ENCODE assay signal across 8 mouse cellular contexts in the genomic region with DNA sequence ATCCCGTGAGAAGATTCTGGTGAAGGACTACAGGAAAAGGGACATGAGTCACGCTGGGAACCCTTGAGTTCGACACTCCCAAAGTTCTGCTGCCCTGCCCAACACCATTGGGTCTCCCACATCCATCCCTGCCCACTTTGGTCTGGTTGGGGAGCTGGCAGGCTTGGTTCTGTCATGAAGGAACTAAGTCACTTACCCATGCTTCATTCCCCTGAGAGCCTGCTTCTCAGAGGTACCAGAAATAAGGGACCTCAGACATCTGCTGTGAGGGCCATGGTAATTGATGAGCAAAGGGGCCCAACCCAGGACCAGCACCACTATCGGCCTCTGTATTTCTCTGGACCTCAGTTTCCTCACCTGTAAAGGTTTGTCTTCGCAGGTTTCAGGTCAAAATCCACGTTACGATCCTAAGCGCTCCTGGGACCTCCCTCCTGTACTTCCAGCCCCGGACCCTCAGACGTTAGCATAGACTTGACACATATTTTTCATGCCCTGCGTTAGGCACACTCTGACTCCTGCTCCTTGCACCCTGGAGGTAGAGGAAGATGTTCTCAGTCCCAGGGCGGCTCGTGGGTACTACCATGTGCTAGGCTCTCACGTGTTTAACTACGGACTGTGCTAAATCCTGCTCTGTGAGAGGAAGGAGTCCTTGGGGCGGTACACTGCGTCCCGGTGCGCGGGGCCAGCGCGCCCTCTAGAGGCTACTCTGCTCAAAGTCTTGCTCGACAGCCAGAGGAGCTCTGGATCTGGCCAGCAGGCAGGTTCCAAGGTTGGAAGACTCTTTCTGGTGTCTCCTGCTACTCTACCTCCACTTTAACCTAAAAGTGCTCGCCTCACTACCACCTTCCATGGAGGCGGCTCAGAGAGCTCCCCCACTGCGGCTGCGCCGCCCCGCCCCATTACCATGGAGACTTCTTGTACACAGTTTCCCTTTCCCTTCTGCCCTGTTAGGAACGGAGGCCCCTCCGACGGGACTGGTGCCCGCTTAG. TPM values are rescaled to one million over a fixed set of nuclear protein-coding genes. Genes with fewer than 3 reads are reported as not detected.
A peak's percentile ranks its signal among the peaks of the same experiment; 100 is the strongest.
DNase-seq lines count a peak whose midpoint lies in the region; ATAC-seq lines count a peak whose summit lies in the region.

A gene (plus strand): TSS at position 91 of the 989 bp plus-strand sequence.

- 0 out of 2 replicates have a peak, but pooled peaks cover 4% of the 10 kb centered on the region for H3K4me1 ChIP-seq in hindbrain, embryonic 14.5 days (replicated peaks; ENCODE audit: control insufficient read depth, insufficient read depth, low read length)

- peak within 1 kb of the TSS; percentile 45 for H3K4me2 ChIP-seq in hindbrain, embryonic 14.5 days (replicated peaks)

- peak within 1 kb of the TSS; percentile 41; the same call in 1 of the 2 replicates for H3K9ac ChIP-seq in hindbrain, embryonic 14.5 days

- 19% methylated on average over 33 of the region's 33 CpGs for WGBS in hindbrain, embryonic 14.5 days

- peak within 1 kb of the TSS; percentile 18 for H3K4me3 ChIP-seq in hindbrain, embryonic 14.5 days (replicated peaks; ENCODE audit: low read length)

- peaks cover 33% of the 10 kb centered on the region for H3K36me3 ChIP-seq in hindbrain, embryonic 14.5 days (replicated peaks; ENCODE audit: control insufficient read depth, insufficient read depth)

- H3K27me3 ChIP-seq in hindbrain, embryonic 14.5 days (ENCODE audit: control insufficient read depth, insufficient read depth, low read length): no peaks in the 10 kb centered on the region

- ATAC-seq in hindbrain, embryonic 14.5 days (ENCODE audit: low FRiP score): peak; percentile 92

- no peaks in the 10 kb centered on the region for H3K9me3 ChIP-seq in hindbrain, embryonic 14.5 days (ENCODE audit: control insufficient read depth, low read length)

- peak; percentile 91 for DNase-seq in R1 (ENCODE audit: low read depth, low spot score)
- DNase-seq in cerebellum, postnatal 14 days: peak; percentile 95 to 96
- DNase-seq in frontal cortex, postnatal 25 days (ENCODE audit: low spot score in 2 of 2): peak; percentile 88
- DNase-seq in hindbrain, embryonic 14.5 days (ENCODE audit: low spot score): peak; percentile 91
- DNase-seq in layer of hippocampus, postnatal 25 days (ENCODE audit: extremely low spot score in 1 of 2, low spot score in 1 of 2): peak; percentile 90
- peak; percentile 89 for DNase-seq in lung, postnatal 14 days
- peak; percentile 89 for DNase-seq in ovary, postnatal 36 days (ENCODE audit: low spot score)
- peak; percentile 88 for DNase-seq in thymus, postnatal 14 days

- no peak within 1 kb of the TSS for H3K27ac ChIP-seq in hindbrain, embryonic 14.5 days

RNA-seq across cellular contexts. Expression of the gene that starts here (rescaled TPM):
- polyA plus RNA-seq in hindbrain, embryonic 14.5 days (2014; fragmentation: Nextera tagmentation; extraction: Ambion mirVana): 1.1 and 1.2 TPM in 2 replicates
- total RNA-seq in layer of hippocampus, postnatal 25 days (2021): under 1 TPM; 0.49 to 0.75 TPM

Comparison
In these comparisons a context has a peak if more than half of its experiments do, and no peak if none do; other contexts are left out.
1. Peak in DNase-seq in layer of hippocampus, postnatal 25 days; RNA of the gene not detected or under 1 TPM.